Mouse (Mus musculus) spleen, adult 2 months (tissue): ENCODE measurements at regions not wholly inside any gene's neighbourhood (a gene's known extent, or its start where the extent isn't known, plus 50 kb on each side); places are given as distances from the start of the nearest gene placed in this dataset.

Source experiments
- CTCF ChIP-seq: fragments of 200-500 bp; IDR thresholded peaks from 2 replicates; pipeline ENCODE4 v1.5.1; 2011; ENCODE audit warnings: mild to moderate bottlenecking, inconsistent platforms; ENCODE audit not compliant: insufficient read depth, insufficient read length, insufficient replicate concordance; ENCODE audit errors: extremely low read depth
- POLR2A ChIP-seq: fragments of 200-500 bp; IDR thresholded peaks from 2 replicates; pipeline ENCODE4 v1.6.1; 2011; ENCODE audit warnings: low read depth, low read length, inconsistent platforms

DNA sequence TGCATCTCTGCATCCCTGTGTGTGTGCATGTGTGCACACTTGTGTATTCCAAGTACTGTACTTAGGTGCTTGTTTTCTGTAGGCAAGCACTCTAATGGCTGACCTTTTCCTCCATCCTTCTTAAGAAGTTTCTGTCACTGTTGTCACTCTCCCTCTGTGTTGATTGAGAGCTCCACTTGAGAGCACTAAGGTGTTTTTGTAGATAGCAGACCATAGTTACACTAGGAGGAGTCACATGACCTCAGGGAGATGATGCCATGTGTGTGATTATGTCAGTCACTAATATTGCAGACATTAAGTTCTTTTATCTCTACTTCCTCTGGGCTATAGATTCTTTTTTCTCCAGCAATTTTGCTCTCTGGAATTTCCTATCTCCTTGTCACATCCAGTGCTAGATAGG, 225.9 kb upstream of the Ttc29 start:
- TF ChIP-seq CTCF (no peak), POLR2A (no peak)
